Mouse (Mus musculus) megakaryocyte, embryonic 14.5 days (primary cell): ENCODE measurements around the gene Cyp2t4.

Experiments used
- FLI1 ChIP-seq: IDR thresholded peaks from 2 replicates; pipeline ENCODE4 v1.6.1; 2012; ENCODE audit warnings: low read length, inconsistent platforms, mixed read lengths
- GATA1 ChIP-seq: IDR thresholded peaks from 3 replicates; pipeline ENCODE4 v1.6.1; 2012; ENCODE audit warnings: mixed read lengths, low read length, inconsistent platforms, borderline replicate concordance

- TF ChIP-seq GATA1 (no peak), FLI1 (no peak)
Observed at GRCm38 (mm10) chr7:27166229-27166613, 12.7 kb downstream of the Cyp2t4 start.
